Mouse (Mus musculus) mature B cell (primary cell): ENCODE results near the gene Gpr19.

Experiments
- in situ Hi-C: fragments of 300-500 bp; cut with MboI; formaldehyde crosslinking; loops from 2 replicates; pipeline ENCODE4 v1.14.3; 2019

Gpr19 gene

DNA sequence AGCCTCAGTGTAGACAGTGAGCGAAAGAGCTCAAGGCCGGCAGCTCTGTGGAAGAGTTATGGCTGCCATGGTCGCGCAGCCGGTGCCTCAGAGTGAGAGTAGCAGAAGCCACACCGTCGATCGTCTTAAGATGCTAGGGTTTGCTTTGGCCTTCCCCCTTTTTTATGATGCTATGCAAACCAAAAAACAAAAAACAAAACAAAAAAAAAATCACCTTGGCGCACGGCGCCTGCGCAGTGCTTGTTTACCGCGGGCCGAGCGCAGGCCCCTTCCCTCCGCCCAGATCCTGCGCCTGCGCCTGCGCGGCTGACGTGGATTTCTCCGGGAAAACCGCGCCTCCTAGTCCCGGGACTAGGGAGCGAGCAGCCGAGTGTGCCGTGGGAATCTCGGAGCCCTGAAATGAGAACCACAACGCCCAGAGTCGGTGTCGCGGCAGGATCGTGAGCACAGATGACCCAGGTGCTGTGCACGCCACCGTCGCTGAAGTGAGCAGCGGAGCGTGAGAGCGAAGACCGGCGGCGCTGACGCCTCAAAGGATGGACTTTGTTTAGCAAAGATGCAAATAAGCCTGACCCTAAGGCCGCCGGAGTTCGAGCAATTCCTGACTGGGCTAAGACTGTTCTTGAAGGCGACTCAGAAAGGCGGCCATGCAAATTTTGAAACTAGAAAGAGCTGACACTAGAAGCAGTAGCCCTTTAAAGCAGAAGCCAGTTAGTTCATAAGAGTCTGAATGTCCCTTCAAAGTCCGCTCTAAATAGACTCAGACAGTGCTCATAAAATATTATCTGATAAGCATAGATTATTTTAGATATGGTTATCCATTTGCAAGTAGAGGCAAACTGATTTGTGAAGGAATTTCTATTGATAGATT is at the start of gene Gpr19:
TSS of gene Gpr19 (minus strand) at position 484 of the 871 bp plus-strand sequence.
- in situ Hi-C loops: no loop called here

DNA sequence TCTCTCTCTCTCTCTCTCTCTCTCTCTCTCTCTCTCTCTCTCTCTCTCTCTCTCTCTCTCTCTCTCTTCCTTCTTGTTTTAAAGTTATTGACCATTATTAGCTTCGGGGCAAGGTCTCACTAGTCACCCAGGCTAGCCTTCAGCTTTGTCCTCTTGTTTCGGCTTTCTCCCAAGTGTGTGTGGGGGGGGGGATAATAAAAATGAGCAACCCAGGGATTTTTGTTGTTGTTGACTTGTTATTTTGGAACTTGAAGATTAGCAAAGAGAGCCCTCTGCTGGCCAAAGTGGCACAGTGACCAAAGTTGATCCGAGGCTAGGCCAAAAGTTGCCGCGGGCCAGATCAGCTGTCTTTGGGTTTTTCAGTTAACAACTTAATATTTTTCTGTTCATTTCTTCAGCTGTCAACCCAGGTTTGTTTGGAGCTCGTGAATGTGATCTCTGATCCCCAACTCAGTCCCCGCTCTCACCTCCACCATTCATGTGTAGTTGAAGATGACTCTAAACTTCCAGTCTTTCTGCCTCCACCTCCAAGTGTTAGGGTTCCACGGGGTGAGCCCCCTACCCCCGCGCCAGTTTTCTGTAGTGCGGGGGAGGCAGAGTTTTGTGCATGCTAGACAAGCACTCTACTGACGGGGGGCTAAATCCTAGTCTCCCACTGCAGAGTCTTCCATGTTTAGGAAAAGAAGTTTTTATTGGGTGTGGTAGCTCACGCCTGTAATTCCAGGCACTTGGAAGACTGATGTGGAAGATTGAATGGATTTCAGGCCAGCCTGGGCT is 49.1 kb upstream of the Gpr19 start:
- in situ Hi-C loops: loop anchor here (10.0 kb wide), 1 partner anchor 293 kb away; no protein-coding TSS in a partner anchor

DNA sequence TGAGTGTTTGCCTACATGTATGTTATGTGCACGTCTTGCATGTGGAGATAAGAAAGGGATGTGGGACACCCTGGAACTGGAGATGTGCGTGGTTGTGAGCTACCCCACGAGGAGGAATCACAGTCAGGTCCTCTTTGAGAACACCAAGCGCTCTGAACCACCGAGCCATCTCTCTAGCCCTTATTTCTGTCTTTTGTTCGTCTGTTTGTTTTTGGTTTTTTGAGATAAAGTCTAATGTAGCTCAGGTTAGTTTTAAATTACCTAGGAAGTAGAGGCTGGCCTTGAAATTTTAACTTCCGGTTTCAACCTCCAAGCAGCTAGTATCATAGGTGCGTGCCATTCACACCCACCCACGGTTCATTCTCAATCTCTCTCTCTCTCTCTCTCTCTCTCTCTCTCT is 48.5 kb upstream of the Gpr19 start:
- in situ Hi-C loops: loop anchor here (10.0 kb wide), 1 partner anchor 292 kb away; no protein-coding TSS in a partner anchor

DNA sequence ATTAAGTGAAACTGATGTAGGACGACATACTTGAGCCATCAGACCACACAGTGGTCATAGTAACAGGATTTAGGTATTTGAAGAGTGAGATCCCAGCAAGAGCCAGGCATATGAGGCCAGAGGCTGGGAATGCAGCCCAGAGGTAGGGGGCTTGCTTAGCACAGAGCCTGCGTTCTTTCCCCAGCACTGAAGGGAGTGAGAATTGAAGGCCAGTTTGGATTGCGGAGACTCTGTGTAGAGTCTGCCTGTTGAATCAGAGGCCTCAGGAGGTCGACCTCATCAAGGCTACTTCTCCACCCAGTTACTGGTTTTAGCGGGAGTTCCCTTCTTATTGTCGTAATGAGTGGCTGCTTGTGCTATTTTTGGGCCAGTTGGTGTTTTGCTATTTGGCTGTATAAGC is 47.7 kb upstream of the Gpr19 start:
- in situ Hi-C loops: loop anchor here (10.0 kb wide), 1 partner anchor 291 kb away; no protein-coding TSS in a partner anchor

DNA sequence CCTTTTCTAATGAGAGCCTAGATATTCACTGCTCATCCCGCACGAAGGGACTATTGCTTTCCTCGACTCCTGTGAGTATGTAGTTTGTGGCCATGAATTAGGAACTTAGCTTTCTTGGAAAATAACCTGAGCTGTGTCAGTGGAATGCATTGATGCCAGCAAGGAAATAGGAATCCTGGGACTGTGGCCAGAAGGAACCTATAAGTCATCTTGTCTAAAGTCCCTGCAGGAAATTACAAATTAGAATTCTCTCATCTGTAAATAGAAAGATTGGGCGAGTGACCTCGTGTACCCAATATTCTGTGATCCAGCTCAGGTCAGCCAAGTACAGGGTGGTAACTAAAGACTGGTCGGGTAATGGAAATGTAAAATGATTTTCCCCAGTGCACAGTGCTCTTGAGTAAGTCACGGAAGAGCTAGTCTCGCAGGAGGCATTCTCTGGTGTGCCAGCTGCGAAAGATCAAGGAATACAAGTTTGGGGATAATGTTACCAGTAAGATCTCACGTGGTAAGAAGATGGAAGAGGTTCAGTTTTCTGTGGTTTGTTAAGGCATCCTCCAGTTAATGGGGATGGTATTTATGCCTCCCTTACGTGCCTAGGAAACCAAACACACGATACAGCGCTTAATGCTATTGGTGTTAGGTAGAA is 45.5 kb upstream of the Gpr19 start:
- in situ Hi-C loops: loop anchor here (10.0 kb wide), 1 partner anchor 289 kb away; no protein-coding TSS in a partner anchor

DNA sequence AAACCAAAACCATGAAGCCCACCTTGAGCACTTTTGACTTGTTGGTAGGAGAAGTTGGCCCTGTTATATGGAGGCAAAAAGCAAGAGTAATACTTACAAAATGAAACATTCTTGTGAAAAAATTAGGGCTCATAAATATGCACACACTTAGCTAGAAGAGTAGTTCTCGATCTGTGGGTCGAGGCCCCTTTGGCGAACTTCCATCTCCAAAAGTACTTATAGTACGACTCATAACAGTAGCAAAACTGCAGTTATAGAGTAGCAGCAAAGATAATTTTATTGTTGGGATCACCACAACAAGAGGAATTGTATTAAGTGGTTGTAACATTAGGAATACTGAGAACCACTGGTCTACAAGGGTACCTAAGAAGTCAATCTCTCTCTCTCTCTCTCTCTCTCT is 41.4 kb upstream of the Gpr19 start:
- in situ Hi-C loops: loop anchor here (10.0 kb wide), 1 partner anchor 285 kb away; no protein-coding TSS in a partner anchor

DNA sequence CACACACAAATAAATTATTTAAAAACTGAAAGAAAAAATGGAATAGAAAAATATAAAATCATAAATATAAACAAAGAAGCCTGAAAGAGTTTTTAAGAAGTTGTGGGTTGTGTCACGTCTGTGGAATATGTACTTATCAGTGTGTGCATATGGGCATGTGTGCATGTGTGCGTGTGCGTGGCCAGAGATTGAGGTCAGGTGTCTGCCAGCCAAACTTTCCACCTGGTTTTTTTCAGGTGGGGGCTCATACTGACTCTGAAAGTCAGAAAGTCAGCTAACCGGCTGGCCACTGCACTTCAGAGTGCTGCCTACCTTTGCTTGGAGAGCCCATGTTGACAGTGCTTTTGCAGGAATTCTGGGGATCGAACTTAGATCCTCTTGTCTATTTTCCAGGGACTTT is 35.9 kb upstream of the Gpr19 start:
- in situ Hi-C loops: no loop called here

DNA sequence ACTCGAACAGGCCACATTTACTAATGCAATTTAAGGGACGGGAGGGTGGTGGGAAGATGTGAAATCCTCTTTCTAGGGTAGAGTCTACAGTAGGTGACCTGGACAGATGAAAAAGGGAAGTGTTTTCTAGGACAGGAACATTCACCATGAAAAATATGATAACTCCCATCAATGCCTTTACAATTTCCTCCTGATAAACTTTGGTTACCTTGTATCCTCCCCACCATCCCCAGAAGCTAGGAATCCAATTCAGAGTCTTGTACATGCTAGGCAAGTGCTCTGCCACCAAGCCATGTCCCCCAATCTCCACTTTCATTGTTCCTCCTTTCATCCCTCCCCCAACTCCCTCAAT is 34.8 kb upstream of the Gpr19 start:
- in situ Hi-C loops: no loop called here

DNA sequence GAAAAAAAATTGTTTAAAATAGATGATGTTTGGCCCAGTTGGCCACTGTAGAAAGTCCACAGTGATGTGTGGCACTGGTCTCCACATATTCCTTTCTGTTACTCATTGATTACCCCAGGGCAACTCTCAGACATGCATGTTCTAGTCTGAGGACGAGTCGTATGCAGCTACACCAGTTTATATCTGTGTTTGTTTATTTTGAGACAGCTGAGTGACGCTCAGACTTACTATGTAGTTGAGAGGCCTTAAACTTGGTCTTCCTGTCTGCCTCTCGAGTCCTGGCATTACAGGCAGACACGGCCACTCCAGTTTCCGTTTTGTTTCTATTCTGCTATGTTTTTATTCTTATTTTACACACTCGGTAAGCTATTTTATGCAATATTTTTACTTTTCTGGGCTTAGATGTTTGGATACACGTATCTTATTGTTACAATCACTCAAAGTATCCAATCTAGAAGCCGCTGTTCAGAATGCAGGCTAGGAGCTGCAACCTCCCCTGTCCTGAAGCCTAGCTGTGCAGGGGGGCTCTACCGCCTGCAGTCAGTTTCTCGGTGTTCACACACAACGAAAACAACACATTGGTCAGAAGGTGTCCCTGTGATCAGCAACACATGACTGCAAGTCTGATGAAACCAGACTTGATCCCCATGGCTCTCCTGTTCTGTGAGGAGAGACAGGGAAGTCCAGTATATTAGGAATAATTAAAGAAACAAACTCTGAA is 34.3 kb upstream of the Gpr19 start:
- in situ Hi-C loops: no loop called here

DNA sequence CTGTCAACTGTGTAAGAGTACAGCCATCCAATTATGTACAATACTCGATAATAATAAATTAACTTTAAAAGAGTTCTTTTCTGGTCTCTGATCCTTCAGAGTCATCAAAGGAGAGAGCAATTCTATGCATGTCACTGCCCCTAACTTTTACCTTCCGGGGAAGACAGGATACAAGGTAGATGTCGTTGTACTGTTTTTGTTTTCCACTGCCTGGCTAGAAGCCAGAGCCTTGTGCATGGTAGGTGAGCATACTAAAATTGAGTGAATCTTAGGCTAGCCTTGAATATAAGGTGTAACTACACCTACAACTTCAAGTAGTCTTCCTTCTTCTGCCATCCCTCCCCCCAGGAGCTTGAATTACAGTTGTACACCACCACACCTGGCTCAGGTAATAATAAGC is 32.8 kb upstream of the Gpr19 start:
- in situ Hi-C loops: no loop called here

DNA sequence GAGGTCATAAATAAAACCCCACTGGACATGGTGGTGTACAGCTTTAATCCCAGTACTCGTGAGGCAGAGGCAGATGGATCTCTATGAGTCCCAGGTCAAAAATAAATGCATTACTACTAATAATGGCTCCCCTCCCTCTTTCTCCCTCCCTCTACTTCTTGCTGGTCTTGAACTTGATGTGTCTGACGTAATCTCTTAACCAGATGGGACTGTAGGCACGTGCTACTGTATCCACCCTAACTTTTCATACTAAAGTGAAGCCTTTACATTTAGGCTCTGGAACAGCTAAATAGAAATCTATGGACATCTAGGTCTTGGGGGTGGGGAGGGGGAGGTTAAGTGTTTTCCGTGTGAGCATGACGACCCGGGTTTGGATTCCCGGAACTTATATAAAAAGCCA is 32.0 kb upstream of the Gpr19 start:
- in situ Hi-C loops: no loop called here

DNA sequence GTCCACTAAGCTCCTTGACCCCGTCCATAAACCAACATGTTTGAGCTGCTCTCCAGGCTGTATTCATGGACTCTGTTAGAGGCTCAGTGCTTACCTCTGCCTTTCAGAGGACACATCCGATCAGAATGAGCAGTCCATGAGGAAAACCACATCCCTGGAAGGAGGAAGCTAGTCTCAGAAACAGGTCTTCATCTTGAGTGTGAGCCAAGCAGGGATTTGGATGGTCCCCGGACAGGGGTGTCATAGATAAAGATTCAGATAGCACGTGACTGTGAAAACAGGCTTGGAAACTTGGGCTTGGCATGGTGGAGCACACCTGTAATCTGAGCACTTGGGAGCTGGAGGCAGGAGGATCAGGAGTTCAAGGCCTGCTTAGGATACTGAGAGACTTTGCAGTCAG is 31.5 kb upstream of the Gpr19 start:
- in situ Hi-C loops: no loop called here

DNA sequence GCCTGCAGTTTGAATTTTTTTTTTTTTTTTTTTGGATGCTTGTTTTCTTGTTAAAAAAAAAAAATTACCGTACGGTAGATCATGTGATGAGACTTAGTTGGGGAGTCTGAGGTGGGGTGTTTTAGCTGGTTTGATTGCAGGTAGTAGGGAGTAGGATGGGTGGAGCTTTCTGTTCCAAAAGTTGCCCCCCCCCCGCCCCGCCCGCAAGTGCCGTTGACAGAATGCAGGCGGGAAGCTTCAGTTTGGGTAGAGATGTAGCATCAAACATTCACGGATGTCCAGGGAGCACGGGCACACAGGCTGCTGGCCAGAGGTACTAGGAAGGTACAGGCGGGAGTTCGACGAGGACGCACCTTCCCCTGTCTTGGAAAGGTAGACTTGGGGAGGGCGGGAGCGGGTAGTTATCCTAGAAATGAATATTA is 30.5 kb upstream of the Gpr19 start:
- in situ Hi-C loops: no loop called here

DNA sequence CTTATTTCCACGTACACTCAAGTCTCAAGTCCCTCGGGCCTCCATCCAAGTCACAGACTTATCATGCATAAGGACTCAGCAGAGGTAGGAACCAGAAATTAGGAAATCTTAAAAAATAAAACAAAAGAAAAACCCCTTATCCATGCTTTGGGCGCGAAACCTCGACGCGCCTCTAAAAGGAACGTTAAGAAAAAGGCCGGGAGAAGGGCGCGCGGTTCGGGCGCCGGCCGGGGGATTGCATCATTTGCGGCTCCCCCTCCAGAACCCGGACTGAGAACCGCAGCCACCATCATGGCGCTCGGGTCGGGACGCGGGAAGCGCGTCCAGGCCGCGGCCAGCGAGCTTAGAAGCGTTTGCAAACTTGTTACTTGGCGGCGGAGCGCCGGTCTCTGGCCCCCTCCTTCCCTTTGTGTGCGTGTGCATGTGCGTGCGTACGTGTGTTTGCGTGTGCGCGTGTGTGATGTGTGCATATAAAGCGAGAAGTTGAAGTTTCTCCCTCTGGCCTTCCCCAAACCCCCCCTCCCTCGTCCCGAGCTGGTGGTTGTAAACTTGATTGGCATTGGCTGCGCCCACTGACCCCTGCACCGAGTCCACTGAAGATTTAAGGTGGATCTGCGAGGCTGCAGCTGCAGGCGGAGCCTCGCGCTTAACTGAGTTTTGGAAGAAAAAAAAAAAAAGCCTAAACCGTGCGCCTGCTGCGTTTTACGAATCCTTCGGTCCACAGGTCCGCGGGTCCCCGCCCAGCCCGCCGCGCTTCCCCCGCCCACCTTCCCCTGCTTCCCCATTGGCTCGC is 29.9 kb upstream of the Gpr19 start:
- in situ Hi-C loops: no loop called here

DNA sequence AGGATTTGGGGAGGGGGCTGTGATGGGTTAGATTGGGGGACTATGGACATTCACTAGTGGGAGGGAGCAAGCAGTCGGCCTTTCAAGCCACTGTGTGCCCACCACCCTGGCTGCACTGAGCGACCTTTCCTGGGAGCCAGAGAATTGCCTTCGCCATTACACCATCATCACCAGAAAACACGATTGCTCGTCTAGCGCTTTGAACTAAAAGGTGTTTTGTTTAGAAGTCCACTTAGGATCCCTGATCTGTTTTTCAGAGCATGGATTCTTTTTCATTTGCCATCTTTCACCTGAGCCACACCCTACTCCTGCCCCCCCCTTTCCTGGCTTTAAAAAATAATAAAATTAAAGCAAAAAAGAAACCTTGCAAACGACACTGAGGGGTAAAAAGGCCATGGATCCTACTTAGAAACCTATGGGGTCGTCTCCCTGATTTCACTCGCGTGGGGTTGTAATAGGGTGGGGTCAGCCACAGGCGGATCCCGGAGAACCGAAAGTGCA is 29.3 kb upstream of the Gpr19 start:
- in situ Hi-C loops: no loop called here

DNA sequence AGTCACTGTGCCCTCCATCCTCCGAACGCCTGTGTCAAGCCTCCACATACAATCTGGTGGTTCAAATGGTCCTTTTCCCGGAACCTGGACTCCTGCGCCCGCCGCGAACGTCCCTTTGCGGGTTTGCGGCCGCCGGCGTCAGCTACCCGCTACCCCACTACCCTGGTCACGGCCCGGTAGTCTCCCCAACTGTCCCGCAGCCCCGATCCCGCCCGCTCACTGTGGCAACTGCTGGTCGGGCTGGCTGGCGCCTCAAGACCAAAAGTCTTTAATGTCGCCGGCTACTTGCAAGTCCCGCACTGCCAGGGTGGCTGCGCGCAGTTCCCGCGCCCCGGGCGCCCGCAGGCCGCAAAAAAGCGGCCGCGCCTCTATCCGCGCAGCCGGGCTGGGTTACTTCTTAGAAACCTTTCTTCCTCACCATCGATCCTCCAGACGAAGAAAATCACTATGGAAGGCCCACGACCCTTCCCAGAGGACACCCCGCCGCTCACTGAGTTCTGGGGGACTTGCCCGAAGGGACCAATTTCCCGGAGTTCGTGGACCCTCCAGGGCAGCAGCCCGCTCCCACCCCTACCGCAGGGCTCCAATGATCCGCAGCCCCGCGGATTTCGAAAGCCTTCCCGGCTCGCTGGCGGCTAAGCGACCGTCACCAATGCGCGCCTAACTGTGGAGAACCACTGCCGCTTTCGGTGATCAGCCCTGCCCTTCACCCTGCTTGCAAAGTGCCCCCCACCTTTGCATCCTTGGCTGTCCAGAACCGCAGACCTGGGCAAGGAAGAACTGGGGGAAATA is 28.6 kb upstream of the Gpr19 start:
- in situ Hi-C loops: no loop called here

DNA sequence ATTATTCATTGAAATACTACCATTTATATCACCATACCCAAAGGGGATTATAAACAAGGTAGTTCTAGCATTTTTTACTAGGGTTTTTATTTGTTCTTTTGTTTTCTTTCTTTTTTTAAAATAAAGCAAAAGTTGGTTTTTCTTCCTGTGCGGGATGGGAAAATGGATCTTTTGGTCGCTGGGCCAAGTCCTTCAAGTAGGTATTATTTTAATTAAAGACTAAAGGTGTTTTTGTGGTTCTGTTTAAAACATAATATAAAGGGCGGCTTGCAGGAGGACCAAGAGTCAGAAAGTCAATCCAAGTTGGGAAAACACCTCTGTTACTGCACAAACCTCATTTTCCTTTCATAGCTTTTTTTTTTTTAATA is 27.9 kb upstream of the Gpr19 start:
- in situ Hi-C loops: no loop called here

DNA sequence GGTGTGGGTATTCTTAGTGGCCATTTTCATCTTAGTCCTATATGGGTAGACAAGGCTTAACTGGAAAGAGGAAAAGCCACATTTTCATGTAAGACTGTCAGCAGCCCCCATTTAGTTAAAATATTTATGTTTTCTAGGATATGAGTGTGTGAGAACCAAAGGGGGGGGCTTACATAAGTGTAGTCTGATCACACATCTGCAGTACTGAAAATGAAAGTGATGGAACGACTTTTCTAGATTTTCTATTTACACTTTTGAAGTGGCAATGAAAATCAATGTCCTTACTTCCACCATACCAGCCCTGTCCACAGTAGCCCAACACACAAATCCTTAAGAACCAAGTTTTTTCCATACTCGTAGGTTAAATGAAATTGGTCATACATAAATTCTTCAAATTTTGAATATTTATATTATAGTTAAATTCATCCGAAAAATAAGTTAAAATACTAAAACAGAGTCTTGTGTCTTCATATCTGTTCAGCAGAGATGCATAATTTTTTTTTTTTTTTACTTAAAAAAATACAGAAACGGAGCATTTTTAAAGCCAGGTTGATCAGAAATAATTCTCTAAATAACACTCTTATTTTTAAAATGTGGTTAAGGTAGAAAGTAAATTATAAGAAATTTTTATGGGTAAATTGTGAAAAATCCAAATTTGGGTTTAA is 27.4 kb upstream of the Gpr19 start:
- in situ Hi-C loops: no loop called here

DNA sequence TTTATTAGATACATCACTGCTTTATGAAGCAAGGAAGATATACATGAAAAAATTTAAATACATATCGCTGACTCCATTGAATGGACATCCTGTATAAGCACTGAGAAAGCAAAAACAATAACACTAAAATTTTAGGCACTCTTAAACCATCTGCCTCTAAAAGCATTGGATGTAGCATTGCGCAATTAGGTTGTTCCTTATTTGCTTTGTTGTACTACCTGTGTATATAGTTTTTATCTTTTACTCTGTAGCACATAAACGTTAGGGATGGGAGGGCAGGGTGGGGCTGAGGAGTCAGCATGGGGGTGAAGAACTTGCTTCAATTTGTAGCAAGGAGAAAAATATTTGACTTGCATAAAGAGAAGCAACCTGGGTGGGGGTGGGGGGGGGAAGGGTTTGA is 25.9 kb upstream of the Gpr19 start:
- in situ Hi-C loops: no loop called here
